Mouse (Mus musculus) forebrain, embryonic 11.5 days (tissue): ENCODE results near the gene Gm21708. TPM values are rescaled to one million over a fixed set of nuclear protein-coding genes. Genes with fewer than 3 reads are reported as not detected.
"Not testable (repeated sequence)": the region's sequence is repeated elsewhere in the genome, so short reads cannot be mapped to it uniquely, and the experiment has no call there.

Source experiments
- ATAC-seq: fragments of 200-750 bp; cut with Nextera tagmentation; replicated peaks from 2 replicates; pipeline ENCODE4 v1.8.0; 2017; ENCODE audit warnings: moderate TSS enrichment; ENCODE audit not compliant: low FRiP score
- DNase-seq: peaks from one replicate; pipeline ENCODE4 v3.0.0-alpha.2; 2017; ENCODE audit warnings: low spot score
- H3K27ac ChIP-seq: fragments of 300-500 bp; sonication (generic); 2 replicates; pipeline ENCODE4 v1.5.1; 2014; ENCODE audit warnings: low read depth, low read length
- H3K27me3 ChIP-seq: fragments of 300-500 bp; sonication (generic); 2 replicates; pipeline ENCODE4 v1.6.1; 2014; ENCODE audit warnings: mild to moderate bottlenecking, low read length, mixed read lengths; ENCODE audit not compliant: control insufficient read depth, insufficient read depth
- H3K36me3 ChIP-seq: fragments of 300-500 bp; sonication (generic); 2 replicates; pipeline ENCODE4 v1.6.1; 2014; ENCODE audit warnings: mild to moderate bottlenecking, low read length, moderate library complexity, mixed read lengths; ENCODE audit not compliant: control insufficient read depth, insufficient read depth
- H3K4me1 ChIP-seq: fragments of 300-500 bp; sonication (generic); replicated peaks from 2 replicates; pipeline ENCODE4 v1.6.1; 2014; ENCODE audit warnings: low read length, mixed read lengths; ENCODE audit not compliant: control insufficient read depth, insufficient read depth
- H3K4me2 ChIP-seq: fragments of 300-500 bp; sonication (generic); 2 replicates; pipeline ENCODE4 v1.6.1; 2014; ENCODE audit warnings: low read depth, mild to moderate bottlenecking, low read length, moderate library complexity, mixed read lengths; ENCODE audit not compliant: severe bottlenecking
- H3K4me3 ChIP-seq: fragments of 300-500 bp; sonication (generic); 2 replicates; pipeline ENCODE4 v1.5.1; 2014; ENCODE audit warnings: low read depth, low read length
- H3K9ac ChIP-seq: fragments of 300-500 bp; sonication (generic); 2 replicates; pipeline ENCODE4 v1.6.1; 2014; ENCODE audit warnings: low read length
- H3K9me3 ChIP-seq: fragments of 300-500 bp; sonication (generic); 2 replicates; pipeline ENCODE4 v1.6.1; 2016; ENCODE audit warnings: low read length, mixed read lengths; ENCODE audit not compliant: control insufficient read depth
- WGBS: fragments of 180-500 bp; shearing (Covaris S2); extraction: QIAGEN DNeasy Blood & Tissue Kit; methylation state at CpG from one replicate; pipeline ENCODE4 v1.1.7; 2014; 5-methylcytosine and 5-hydroxymethylcytosine counted together
- polyA plus RNA-seq: library from polyadenylated mRNA; unstranded; fragments of >200 nt; fragmentation: Nextera tagmentation; extraction: Ambion mirVana; gene quantifications from 2 replicates; pipeline ENCODE4 v1.2.1, GENCODE M21; 2014

The Gm21708 gene
- polyA plus RNA-seq = not detected in 2 replicates

DNA sequence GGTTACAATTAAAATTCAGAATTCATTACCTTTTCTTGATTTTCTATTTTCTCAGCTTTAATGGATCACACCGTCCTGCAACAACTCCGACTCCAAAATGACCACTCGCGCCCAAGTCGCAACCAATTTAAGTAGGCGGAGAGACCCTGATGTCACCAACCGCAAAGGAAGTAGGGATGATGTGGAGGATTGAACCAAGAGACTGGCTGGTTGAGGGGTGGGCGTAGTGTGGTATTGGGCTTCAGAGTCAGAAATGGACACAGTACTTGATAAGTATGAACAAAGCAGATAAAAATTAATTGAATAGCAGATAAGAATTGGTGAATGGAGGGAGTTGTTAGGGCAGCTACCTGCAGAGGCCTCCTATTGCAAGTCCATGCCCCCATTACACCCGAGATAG lies at the start of gene Gm21708, which contains the start of gene Gm21704:
Gene Gm21708, minus strand, starts transcription at position 101 of the 400 bp plus-strand sequence.
Gene Gm21704, minus strand, starts transcription at position 101 of the 400 bp plus-strand sequence.
- no CpG with 5 or more reads among the region's 9 CpGs for WGBS
- not testable (repeated sequence) for H3K36me3 ChIP-seq, ATAC-seq, DNase-seq, H3K9ac ChIP-seq, H3K27me3 ChIP-seq, H3K4me3 ChIP-seq, H3K4me2 ChIP-seq, H3K9me3 ChIP-seq, H3K4me1 ChIP-seq, H3K27ac ChIP-seq

Other genes starting within 250 kb of the Gm21708 start
- not detected in 2 replicates for gene Gm21677, start 103.7 kb downstream of the Gm21708 start, polyA plus RNA-seq
- not detected in 2 replicates for gene Gm21693, start 64.8 kb downstream of the Gm21708 start, polyA plus RNA-seq
- not detected in 2 replicates for gene Gm21704, start within 50 bp of the Gm21708 start, polyA plus RNA-seq